Comparison of ENCODE assay signal across 10 mouse cellular contexts in genomic region chr11:46084568-46084967, GRCm38 (mm10). TPM values are rescaled to one million over a fixed set of nuclear protein-coding genes. Genes with fewer than 3 reads are reported as not detected.
DNase-seq lines count a peak whose midpoint lies in the region; ATAC-seq lines count a peak whose summit lies in the region.
"Had no signal": no experiment of that assay in that cellular context is flagged by ENCODE, and none has a peak within 500 bp of the region (broad histone marks: within the 10 kb centered on the region; RNA-seq: fewer than 3 reads in every experiment).

No protein-coding gene starts in this region.

- no peak overlapping the region for H3K4me3 ChIP-seq in limb, embryonic 15.5 days
- no peak overlapping the region for H3K4me3 ChIP-seq in limb, embryonic 10.5 days
- H3K4me3 ChIP-seq in heart, embryonic 11.5 days (ENCODE audit: low read depth, low read length) = no peak overlapping the region

- no peak overlapping the region for H3K9ac ChIP-seq in limb, embryonic 15.5 days
- no peak overlapping the region for H3K9ac ChIP-seq in heart, embryonic 11.5 days (ENCODE audit: low read depth, low read length)
- H3K9ac ChIP-seq: liver, embryonic 14.5 days had no signal

- no peaks in the 10 kb centered on the region for H3K36me3 ChIP-seq in limb, embryonic 15.5 days
- H3K36me3 ChIP-seq in limb, embryonic 10.5 days = peaks cover 9% of the 10 kb centered on the region; the same call in 1 of the 2 replicates
- H3K36me3 ChIP-seq in heart, embryonic 11.5 days (ENCODE audit: control insufficient read depth, insufficient read depth, low read length) = peaks cover 4% of the 10 kb centered on the region

- ATAC-seq in limb, embryonic 15.5 days (ENCODE audit: insufficient number of reproducible peaks, low FRiP score, low TSS enrichment, low read depth) = no peak
- no peak for ATAC-seq in heart, embryonic 11.5 days (replicated peaks; ENCODE audit: insufficient number of reproducible peaks, low FRiP score, low TSS enrichment)
- ATAC-seq: forebrain, embryonic 14.5 days had no signal

- no peaks in the 10 kb centered on the region for H3K27me3 ChIP-seq in limb, embryonic 15.5 days
- no peaks in the 10 kb centered on the region for H3K27me3 ChIP-seq in limb, embryonic 10.5 days (ENCODE audit: low read depth, poor library complexity, severe bottlenecking)
- no peaks in the 10 kb centered on the region for H3K27me3 ChIP-seq in heart, embryonic 11.5 days (ENCODE audit: control insufficient read depth, insufficient read depth, low read length)

- no peak overlapping the region for H3K4me2 ChIP-seq in limb, embryonic 15.5 days
- H3K4me2 ChIP-seq in heart, embryonic 11.5 days = no peak overlapping the region

- H3K27ac ChIP-seq in limb, embryonic 15.5 days = peak overlapping the region; percentile 43
- H3K27ac ChIP-seq in limb, embryonic 10.5 days = no peak overlapping the region
- peak overlapping the region; percentile 29; the same call in 1 of the 2 replicates for H3K27ac ChIP-seq in heart, embryonic 11.5 days (ENCODE audit: low read depth, low read length)
- H3K27ac ChIP-seq: liver, embryonic 14.5 days had no signal

- H3K9me3 ChIP-seq in limb, embryonic 15.5 days = no peaks in the 10 kb centered on the region
- no peaks in the 10 kb centered on the region for H3K9me3 ChIP-seq in limb, embryonic 10.5 days (replicated peaks)
- no peaks in the 10 kb centered on the region for H3K9me3 ChIP-seq in heart, embryonic 11.5 days (replicated peaks; ENCODE audit: control insufficient read depth, low read length)

- peak; percentile 82 for DNase-seq in adrenal gland, postnatal 10 days
- DNase-seq in adrenal gland, adult 8-10 months = no peak
- DNase-seq in limb, embryonic 10.5 days (ENCODE audit: low spot score) = no peak
- peak; percentile 77 for DNase-seq in lung, postnatal 10 days
- DNase-seq in testis, postnatal 14 days (ENCODE audit: low spot score) = no peak
- DNase-seq in layer of hippocampus, adult 9-11 months = no peak

- WGBS in limb, embryonic 15.5 days = 63% methylated on average over 3 of the region's 3 CpGs
- WGBS in limb, embryonic 10.5 days = 85% methylated on average over 3 of the region's 3 CpGs
- 70% methylated on average over 3 of the region's 3 CpGs for WGBS in heart, embryonic 11.5 days (ENCODE audit: insufficient replicate concordance)

- H3K4me1 ChIP-seq in limb, embryonic 15.5 days = peaks cover 11% of the 10 kb centered on the region
- H3K4me1 ChIP-seq in limb, embryonic 10.5 days = peaks cover 21% of the 10 kb centered on the region
- peaks cover 66% of the 10 kb centered on the region for H3K4me1 ChIP-seq in heart, embryonic 11.5 days (ENCODE audit: control insufficient read depth, insufficient read depth, low read length)

RNA-seq across cellular contexts. Expression of gene Adam19, which starts 28.8 kb away (rescaled TPM):
- 10 to 100 TPM; 15.5 to 25.3 TPM for total RNA-seq in adrenal gland, postnatal 10 days (2021)
- 1 to 10 TPM; 1.7 to 5.9 (median 3.8) TPM for total RNA-seq in adrenal gland, adult 8-10 months (2022)
- polyA plus RNA-seq in limb, embryonic 15.5 days (2015; fragmentation: Nextera tagmentation; extraction: Ambion mirVana) = 12.1 and 12.2 TPM in 2 replicates
- polyA plus RNA-seq in limb, embryonic 10.5 days (2016; fragmentation: Nextera tagmentation; extraction: Ambion mirVana) = 10.8 and 14.4 TPM in 2 replicates
- polyA plus RNA-seq in heart, embryonic 11.5 days (2014; fragmentation: Nextera tagmentation; extraction: Ambion mirVana) = 24.4 and 31.7 TPM in 2 replicates

RNA-seq across cellular contexts. Expression of gene Gm12166, which starts 32.4 kb away (rescaled TPM):
- total RNA-seq in adrenal gland, postnatal 10 days (2021) = 1 to 10 TPM; 4.0 to 4.6 TPM
- total RNA-seq in adrenal gland, adult 8-10 months (2022) = 1 to 10 TPM; 3.3 to 5.9 (median 4.4) TPM
- polyA plus RNA-seq in limb, embryonic 15.5 days (2015; fragmentation: Nextera tagmentation; extraction: Ambion mirVana) = 2.8 and 3.3 TPM in 2 replicates
- 2.9 and 4.7 TPM in 2 replicates for polyA plus RNA-seq in limb, embryonic 10.5 days (2016; fragmentation: Nextera tagmentation; extraction: Ambion mirVana)
- 2.4 and 9.0 TPM in 2 replicates for polyA plus RNA-seq in heart, embryonic 11.5 days (2014; fragmentation: Nextera tagmentation; extraction: Ambion mirVana)

Comparison
In these comparisons a context has a peak if more than half of its experiments do, and no peak if none do; other contexts are left out.
1. DNase-seq: peak in adrenal gland, postnatal 10 days (single experiment) and lung, postnatal 10 days (single experiment); none in adrenal gland, adult 8-10 months (single experiment), limb, embryonic 10.5 days (single experiment), testis, postnatal 14 days (single experiment) and layer of hippocampus, adult 9-11 months (single experiment).